Mouse (Mus musculus) embryonic facial prominence, embryonic 12.5 days (tissue): Measurements from ENCODE around the gene D730048I06Rik. TPM values are rescaled to one million over a fixed set of nuclear protein-coding genes. Genes with fewer than 3 reads are reported as not detected.
"Not testable (repeated sequence)": the region's sequence is repeated elsewhere in the genome, so short reads cannot be mapped to it uniquely, and the experiment has no call there.

Experiments used
- ATAC-seq: fragments of 200-750 bp; cut with Nextera tagmentation; 2 replicates; pipeline ENCODE4 v1.8.0; 2017; ENCODE audit not compliant: insufficient number of reproducible peaks, insufficient read depth, low FRiP score, low TSS enrichment
- H3K27ac ChIP-seq: fragments of 300-500 bp; sonication (generic); 2 replicates; pipeline ENCODE4 v1.5.1; 2016; ENCODE audit warnings: mild to moderate bottlenecking
- H3K27me3 ChIP-seq: fragments of 300-500 bp; sonication (generic); 2 replicates; pipeline ENCODE4 v1.6.1; 2016; ENCODE audit warnings: mild to moderate bottlenecking, moderate library complexity
- H3K36me3 ChIP-seq: fragments of 300-500 bp; sonication (generic); 2 replicates; pipeline ENCODE4 v1.6.1; 2016; ENCODE audit warnings: mild to moderate bottlenecking
- H3K4me1 ChIP-seq: fragments of 300-500 bp; sonication (generic); 2 replicates; pipeline ENCODE4 v1.6.1; 2016
- H3K4me2 ChIP-seq: fragments of 300-500 bp; sonication (generic); replicated peaks from 2 replicates; pipeline ENCODE4 v1.6.1; 2016; ENCODE audit warnings: mild to moderate bottlenecking, moderate library complexity
- H3K4me3 ChIP-seq: fragments of 300-500 bp; sonication (generic); 2 replicates; pipeline ENCODE4 v1.5.1; 2016; ENCODE audit warnings: mild to moderate bottlenecking
- H3K9ac ChIP-seq: fragments of 300-500 bp; sonication (generic); 2 replicates; pipeline ENCODE4 v1.6.1; 2016; ENCODE audit warnings: mild to moderate bottlenecking, moderate library complexity
- H3K9me3 ChIP-seq: fragments of 300-500 bp; sonication (generic); 2 replicates; pipeline ENCODE4 v1.6.1; 2016; ENCODE audit warnings: mild to moderate bottlenecking, moderate library complexity
- WGBS: fragments of 180-500 bp; shearing (Covaris S2); methylation state at CpG from one replicate; pipeline ENCODE4 v1.1.7; 2016; 5-methylcytosine and 5-hydroxymethylcytosine counted together
- polyA plus RNA-seq: library from polyadenylated mRNA; unstranded; fragments of >200 nt; fragmentation: Nextera tagmentation; extraction: Ambion mirVana; gene quantifications from 2 replicates; pipeline ENCODE4 v1.2.1, GENCODE M21; 2016

Gene D730048I06Rik
- not detected in 2 replicates for polyA plus RNA-seq

GRCm38 (mm10) chr9:35790001-35790400, at the start of gene D730048I06Rik, which contains the start of gene Gm27235:
Gene D730048I06Rik, minus strand, starts transcription at chr9:35790112.
Gene Gm27235, minus strand, starts transcription at chr9:35790101.
- Histone ChIP-seq H3K4me1 (no peaks in the 10 kb centered on the region), H3K27ac (no peak within 1 kb of the TSS), H3K4me2 (no peak within 1 kb of the TSS), H3K9me3 (peaks cover 13% of the 10 kb centered on the region), H3K36me3 (no peaks in the 10 kb centered on the region), H3K4me3 (no peak within 1 kb of the TSS), H3K9ac (no peak within 1 kb of the TSS), H3K27me3 (no peaks in the 10 kb centered on the region)
- no peak for ATAC-seq
- 84% methylated on average over 3 of the region's 3 CpGs for WGBS

- not testable (repeated sequence) for H3K9ac ChIP-seq, H3K27ac ChIP-seq, H3K27me3 ChIP-seq, H3K4me2 ChIP-seq, H3K36me3 ChIP-seq, ATAC-seq, H3K4me1 ChIP-seq, H3K4me3 ChIP-seq
- WGBS, result 94% methylated on average over 15 of the region's 15 CpGs
- peaks cover 14% of the 10 kb centered on the region; the same call in 1 of the 2 replicates for H3K9me3 ChIP-seq
Observed at GRCm38 (mm10) chr9:35817881-35818280, 28.0 kb upstream of the D730048I06Rik start.

GRCm38 (mm10) chr9:35798146-35798545, 8.2 kb upstream of the D730048I06Rik start:
- Histone ChIP-seq H3K4me3 (no peak overlapping the region), H3K9me3 (peaks cover 7% of the 10 kb centered on the region), H3K4me2 (no peak overlapping the region), H3K4me1 (no peaks in the 10 kb centered on the region), H3K27me3 (no peaks in the 10 kb centered on the region), H3K9ac (no peak overlapping the region), H3K36me3 (no peaks in the 10 kb centered on the region), H3K27ac (no peak overlapping the region)
- ATAC-seq, result no peak

- Histone ChIP-seq H3K4me3 (no peak within 1 kb of the TSS), H3K27me3 (no peaks in the 10 kb centered on the region), H3K9me3 (0 out of 2 replicates have a peak, but pooled peaks cover 3% of the 10 kb centered on the region), H3K4me1 (no peaks in the 10 kb centered on the region), H3K4me2 (no peak within 1 kb of the TSS), H3K36me3 (no peaks in the 10 kb centered on the region), H3K9ac (no peak within 1 kb of the TSS), H3K27ac (no peak within 1 kb of the TSS)
- WGBS, result 64% methylated on average over 3 of the region's 3 CpGs
- ATAC-seq, result no peak
Observed at GRCm38 (mm10) chr9:35778009-35778408, 11.9 kb downstream of the D730048I06Rik start, which contains the start of gene Gm17727. Gene Gm17727, minus strand, starts transcription at chr9:35778109.

- no peak overlapping the region for H3K27ac ChIP-seq
- no peak overlapping the region for H3K4me2 ChIP-seq
- ATAC-seq, result no peak
- no peaks in the 10 kb centered on the region for H3K36me3 ChIP-seq
- no peaks in the 10 kb centered on the region for H3K4me1 ChIP-seq
- H3K27me3 ChIP-seq, result no peaks in the 10 kb centered on the region
- H3K4me3 ChIP-seq, result no peak overlapping the region
- H3K9me3 ChIP-seq, result no peaks in the 10 kb centered on the region
- H3K9ac ChIP-seq, result no peak overlapping the region
Observed at GRCm38 (mm10) chr9:35756843-35757242, 33.1 kb downstream of the D730048I06Rik start.

GRCm38 (mm10) chr9:35740749-35741148, 49.2 kb downstream of the D730048I06Rik start, which contains the start of gene Gm17677:
Gene Gm17677, plus strand, starts transcription at chr9:35741049.
- Histone ChIP-seq H3K27ac (no peak within 1 kb of the TSS), H3K4me3 (no peak within 1 kb of the TSS), H3K27me3 (no peaks in the 10 kb centered on the region), H3K9me3 (peaks cover 4% of the 10 kb centered on the region; the same call in 1 of the 2 replicates), H3K36me3 (no peaks in the 10 kb centered on the region), H3K9ac (no peak within 1 kb of the TSS), H3K4me2 (no peak within 1 kb of the TSS), H3K4me1 (no peaks in the 10 kb centered on the region)
- ATAC-seq, result no peak

Other genes with a start within 250 kb of the D730048I06Rik start
- 6.2 and 6.4 TPM in 2 replicates for gene Ddx25, start 231.6 kb downstream of the D730048I06Rik start, polyA plus RNA-seq
- 20.9 and 21.4 TPM in 2 replicates for gene Pus3, start 231.5 kb downstream of the D730048I06Rik start, polyA plus RNA-seq
- gene Pate2, start 219.8 kb downstream of the D730048I06Rik start, polyA plus RNA-seq, result 1.2 and 1.3 TPM in 2 replicates
- 20.3 and 23.6 TPM in 2 replicates for gene Hyls1, start 219.7 kb downstream of the D730048I06Rik start, polyA plus RNA-seq
- not detected in 2 replicates for gene Pate4, start 178.2 kb downstream of the D730048I06Rik start, polyA plus RNA-seq
- not detected in 2 replicates for gene Pate3, start 141.9 kb downstream of the D730048I06Rik start, polyA plus RNA-seq
- gene Pate1, start 102.7 kb downstream of the D730048I06Rik start, polyA plus RNA-seq, result not detected in 2 replicates
- not detected in 2 replicates for gene Gm17677, start 49.1 kb downstream of the D730048I06Rik start, polyA plus RNA-seq
- not detected in 2 replicates for gene Gm17727, start 12.0 kb downstream of the D730048I06Rik start, polyA plus RNA-seq
- gene Gm27235, start within 50 bp of the D730048I06Rik start, polyA plus RNA-seq, result not detected in 2 replicates
- gene 9230110F15Rik, start 54.0 kb upstream of the D730048I06Rik start, polyA plus RNA-seq, result not detected in 2 replicates
- gene 9230113P08Rik, start 118.3 kb upstream of the D730048I06Rik start, polyA plus RNA-seq, result not detected in 2 replicates